Mouse (Mus musculus): ENCODE measurements at regions not wholly inside any gene's neighbourhood (a gene's known extent, or its start where the extent isn't known, plus 50 kb on each side); places are given as distances from the start of the nearest gene placed in this dataset.
A peak's percentile ranks its signal among the peaks of the same experiment; 100 is the strongest.

DNA sequence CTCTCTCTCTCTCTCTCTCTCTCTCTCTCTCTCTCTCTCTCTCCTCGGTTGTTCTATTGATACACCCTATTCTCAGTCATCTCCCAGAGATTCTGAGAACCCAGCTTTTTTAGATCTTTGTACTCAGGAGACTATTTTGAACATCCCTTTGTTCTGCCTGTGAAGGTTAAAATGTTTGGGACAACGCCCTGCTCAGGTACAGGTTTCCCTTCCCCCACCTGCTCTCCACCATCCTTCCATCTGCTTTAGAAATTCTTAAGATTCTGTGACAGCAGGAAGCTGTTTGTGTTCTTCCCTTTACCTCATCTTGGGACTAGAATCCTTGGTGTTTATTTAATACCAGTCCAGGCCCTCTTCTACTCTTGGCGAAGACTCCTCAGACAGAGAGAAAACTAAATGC is 319.6 kb downstream of the Icos start:
- Histone ChIP-seq H3K4me1 (ENCODE audit: control insufficient read depth, insufficient read depth, low read length) (peaks cover 30% of the 10 kb centered on the region), H3K4me2 (replicated peaks; ENCODE audit: low read depth, low read length, severe bottlenecking) (no peak overlapping the region), H3K9me3 (ENCODE audit: control insufficient read depth, low read length) (no peaks in the 10 kb centered on the region), H3K4me3 (replicated peaks; ENCODE audit: low read length) (no peak overlapping the region), H3K27ac (replicated peaks; ENCODE audit: low read depth, low read length) (no peak overlapping the region), H3K36me3 (ENCODE audit: control insufficient read depth, insufficient read depth, low read length) (no peaks in the 10 kb centered on the region), H3K27me3 (ENCODE audit: control insufficient read depth, insufficient read depth, low read length) (no peaks in the 10 kb centered on the region), H3K9ac (ENCODE audit: low read depth, low read length, severe bottlenecking) (no peak overlapping the region)
- WGBS, result 76% methylated on average over 3 of the region's 3 CpGs
- no peak for TF ChIP-seq POLR2A (IDR thresholded peaks at IDR 0.05; ENCODE audit: borderline replicate concordance, extremely low read depth, insufficient read depth, insufficient read length)
- no peak for ATAC-seq (ENCODE audit: low FRiP score, low read depth)
- no peak for DNase-seq (ENCODE audit: low spot score)

- WGBS, result 12% methylated on average over 3 of the region's 3 CpGs
- TF ChIP-seq POLR2A (IDR thresholded peaks at IDR 0.05; ENCODE audit: borderline replicate concordance, extremely low read depth, insufficient read depth, insufficient read length), result no peak
- peaks cover 34% of the 10 kb centered on the region for H3K4me1 ChIP-seq (ENCODE audit: control insufficient read depth, insufficient read depth, low read length)
- DNase-seq (ENCODE audit: low spot score) (peak; percentile 94), ATAC-seq (ENCODE audit: low FRiP score, low read depth) (peak; percentile 69)
- peak overlapping the region; percentile 52; the same call in 1 of the 2 replicates for H3K27ac ChIP-seq (replicated peaks; ENCODE audit: low read depth, low read length)
- no peaks in the 10 kb centered on the region for H3K27me3 ChIP-seq (ENCODE audit: control insufficient read depth, insufficient read depth, low read length)
- no peaks in the 10 kb centered on the region for H3K9me3 ChIP-seq (ENCODE audit: control insufficient read depth, low read length)
- H3K4me2 ChIP-seq (replicated peaks; ENCODE audit: low read depth, low read length, severe bottlenecking), result no peak overlapping the region
- no peaks in the 10 kb centered on the region for H3K36me3 ChIP-seq (ENCODE audit: control insufficient read depth, insufficient read depth, low read length)
- no peak overlapping the region for H3K4me3 ChIP-seq (replicated peaks; ENCODE audit: low read length)
- H3K9ac ChIP-seq (ENCODE audit: low read depth, low read length, severe bottlenecking), result no peak overlapping the region
Observed at GRCm38 (mm10) chr1:61298064-61298463, 320.3 kb downstream of the Icos start.

DNA sequence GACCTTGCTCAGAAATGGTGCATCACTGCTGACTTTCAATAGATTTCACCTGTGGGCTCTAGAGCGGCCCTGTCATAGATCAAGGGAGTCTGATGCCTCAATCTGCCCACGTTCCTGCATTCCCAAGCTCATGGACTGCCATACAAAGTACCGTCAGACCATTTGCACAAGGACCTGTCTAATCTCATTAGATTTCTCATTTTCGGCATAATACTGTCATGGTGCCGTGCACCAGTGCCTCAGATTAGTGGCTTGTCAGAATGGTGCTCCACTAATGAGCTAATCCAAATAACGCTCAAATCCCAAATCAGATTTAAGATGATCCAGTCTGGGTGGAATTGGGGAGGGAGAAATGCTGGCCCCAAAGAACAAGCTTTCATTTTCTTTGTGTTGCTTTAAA is 321.1 kb downstream of the Icos start:
- no peak for DNase-seq (ENCODE audit: low spot score)
- H3K9me3 ChIP-seq (ENCODE audit: control insufficient read depth, low read length), result no peaks in the 10 kb centered on the region
- ATAC-seq (ENCODE audit: low FRiP score, low read depth), result no peak
- no peaks in the 10 kb centered on the region for H3K27me3 ChIP-seq (ENCODE audit: control insufficient read depth, insufficient read depth, low read length)
- no peak overlapping the region for H3K9ac ChIP-seq (ENCODE audit: low read depth, low read length, severe bottlenecking)
- H3K4me3 ChIP-seq (replicated peaks; ENCODE audit: low read length), result no peak overlapping the region
- no peak for TF ChIP-seq POLR2A (IDR thresholded peaks at IDR 0.05; ENCODE audit: borderline replicate concordance, extremely low read depth, insufficient read depth, insufficient read length)
- H3K36me3 ChIP-seq (ENCODE audit: control insufficient read depth, insufficient read depth, low read length), result no peaks in the 10 kb centered on the region
- no peak overlapping the region for H3K27ac ChIP-seq (replicated peaks; ENCODE audit: low read depth, low read length)
- peaks cover 34% of the 10 kb centered on the region for H3K4me1 ChIP-seq (ENCODE audit: control insufficient read depth, insufficient read depth, low read length)
- H3K4me2 ChIP-seq (replicated peaks; ENCODE audit: low read depth, low read length, severe bottlenecking), result no peak overlapping the region
- WGBS, result 60% methylated on average over 6 of the region's 6 CpGs

- DNase-seq (ENCODE audit: low spot score), result no peak
- H3K4me2 ChIP-seq (replicated peaks; ENCODE audit: low read depth, low read length, severe bottlenecking), result no peak overlapping the region
- WGBS, result 49% methylated on average over 4 of the region's 4 CpGs
- no peaks in the 10 kb centered on the region for H3K36me3 ChIP-seq (ENCODE audit: control insufficient read depth, insufficient read depth, low read length)
- H3K9me3 ChIP-seq (ENCODE audit: control insufficient read depth, low read length), result no peaks in the 10 kb centered on the region
- H3K9ac ChIP-seq (ENCODE audit: low read depth, low read length, severe bottlenecking), result no peak overlapping the region
- no peak overlapping the region for H3K4me3 ChIP-seq (replicated peaks; ENCODE audit: low read length)
- ATAC-seq (ENCODE audit: low FRiP score, low read depth), result no peak
- no peak for TF ChIP-seq POLR2A (IDR thresholded peaks at IDR 0.05; ENCODE audit: borderline replicate concordance, extremely low read depth, insufficient read depth, insufficient read length)
- no peak overlapping the region for H3K27ac ChIP-seq (replicated peaks; ENCODE audit: low read depth, low read length)
- H3K27me3 ChIP-seq (ENCODE audit: control insufficient read depth, insufficient read depth, low read length), result no peaks in the 10 kb centered on the region
- peaks cover 34% of the 10 kb centered on the region for H3K4me1 ChIP-seq (ENCODE audit: control insufficient read depth, insufficient read depth, low read length)
Observed at GRCm38 (mm10) chr1:61300491-61300890, 322.8 kb downstream of the Icos start.

DNA sequence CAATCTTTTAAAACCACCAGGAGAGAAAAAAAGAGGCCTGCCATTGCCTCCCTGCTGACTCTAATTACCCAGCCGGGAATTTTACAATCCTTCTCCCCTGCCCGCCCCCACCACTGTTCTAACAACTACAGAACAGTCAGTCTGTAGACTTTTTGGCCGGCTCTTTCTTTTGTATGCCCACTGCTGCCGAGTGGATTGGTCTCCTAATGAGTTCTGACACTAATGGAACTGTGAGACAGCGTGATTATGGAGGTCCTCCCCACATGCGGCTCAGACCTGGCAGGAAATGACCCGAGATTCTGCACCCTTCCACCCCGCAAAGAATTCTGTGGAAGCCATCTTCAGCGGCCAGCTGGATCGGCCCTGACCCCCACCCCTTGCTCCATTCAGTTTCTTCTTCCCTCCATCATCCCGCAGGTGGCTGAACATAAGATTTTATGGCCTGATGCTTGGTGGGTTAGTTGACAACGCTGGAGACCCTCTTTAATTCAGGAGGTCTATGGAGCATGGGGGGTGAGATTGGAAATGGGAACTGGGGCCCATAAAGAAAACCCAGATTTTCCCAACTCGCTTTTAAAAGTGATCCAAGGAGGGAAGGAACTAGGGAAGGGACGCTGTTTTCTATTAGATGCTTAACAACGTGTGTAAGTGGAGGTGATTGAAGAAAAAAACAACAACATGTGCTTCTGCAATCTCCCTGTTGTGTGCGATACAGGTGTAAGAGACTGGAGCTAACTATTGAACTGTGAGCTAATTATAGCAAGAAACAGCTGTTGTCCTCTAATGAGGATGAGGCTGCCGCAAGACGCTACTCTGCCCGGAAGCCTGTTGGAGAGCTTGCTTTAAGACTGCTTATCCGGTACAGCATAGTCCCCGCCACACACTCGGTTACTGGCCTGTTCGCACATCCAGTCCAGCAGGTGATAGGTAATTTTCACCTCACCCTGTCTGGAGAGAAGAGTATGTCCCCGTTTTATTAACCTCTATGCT is 323.6 kb downstream of the Icos start:
- Histone ChIP-seq H3K4me1 (ENCODE audit: control insufficient read depth, insufficient read depth, low read length) (peaks cover 34% of the 10 kb centered on the region), H3K27ac (replicated peaks; ENCODE audit: low read depth, low read length) (no peak overlapping the region), H3K36me3 (ENCODE audit: control insufficient read depth, insufficient read depth, low read length) (no peaks in the 10 kb centered on the region), H3K9me3 (ENCODE audit: control insufficient read depth, low read length) (no peaks in the 10 kb centered on the region), H3K4me2 (replicated peaks; ENCODE audit: low read depth, low read length, severe bottlenecking) (peak overlapping the region; percentile 20), H3K9ac (ENCODE audit: low read depth, low read length, severe bottlenecking) (no peak overlapping the region), H3K4me3 (replicated peaks; ENCODE audit: low read length) (no peak overlapping the region), H3K27me3 (ENCODE audit: control insufficient read depth, insufficient read depth, low read length) (no peaks in the 10 kb centered on the region)
- ATAC-seq (ENCODE audit: low FRiP score, low read depth) (peak; percentile 42; the same call in 1 of the 2 replicates), DNase-seq (ENCODE audit: low spot score) (no peak)
- 10% methylated on average over 24 of the region's 24 CpGs for WGBS
- TF ChIP-seq POLR2A (IDR thresholded peaks at IDR 0.05; ENCODE audit: borderline replicate concordance, extremely low read depth, insufficient read depth, insufficient read length), result no peak
